Mouse (Mus musculus) right cerebral cortex, postnatal 36 days (tissue): ENCODE measurements around the gene Tbkbp1.
A peak's percentile ranks its signal among the peaks of the same experiment; 100 is the strongest.
"Not testable (repeated sequence)": the region's sequence is repeated elsewhere in the genome, so short reads cannot be mapped to it uniquely, and the experiment has no call there.

Experiments
- DNase-seq, 2 experiments: peaks; one replicate each; pipeline ENCODE4 v3.0.0; 2022; ENCODE audit warnings: low spot score in 2 of 2, mixed read lengths in 1 of 2

The Tbkbp1 gene

DNA sequence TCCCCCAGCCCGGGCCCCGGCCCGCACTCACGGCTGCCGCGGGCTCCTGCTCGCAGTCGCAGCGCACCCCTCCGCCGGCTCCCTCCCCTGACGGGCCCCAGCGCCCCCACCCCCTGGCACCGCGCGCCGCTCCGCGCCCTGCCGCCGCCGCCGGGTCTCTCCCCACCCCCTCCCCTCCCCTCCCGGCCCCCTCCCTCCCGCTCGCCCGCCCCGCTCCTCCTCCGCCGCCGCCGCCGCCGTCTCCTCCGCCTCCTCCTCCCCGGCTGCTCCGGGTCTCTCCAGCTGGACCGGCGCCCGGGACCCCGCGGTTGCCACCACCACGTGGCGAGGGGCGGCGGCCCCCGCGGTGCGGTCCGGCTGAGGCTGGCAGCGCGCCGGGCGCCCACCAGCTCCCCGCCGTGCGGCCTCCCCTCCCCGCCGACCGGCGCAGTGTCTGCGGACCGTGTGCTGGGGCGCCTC is at the start of gene Tbkbp1:
Gene Tbkbp1 (minus strand): TSS at position 153 of the 459 bp plus-strand sequence.
- no peak for DNase-seq

DNA sequence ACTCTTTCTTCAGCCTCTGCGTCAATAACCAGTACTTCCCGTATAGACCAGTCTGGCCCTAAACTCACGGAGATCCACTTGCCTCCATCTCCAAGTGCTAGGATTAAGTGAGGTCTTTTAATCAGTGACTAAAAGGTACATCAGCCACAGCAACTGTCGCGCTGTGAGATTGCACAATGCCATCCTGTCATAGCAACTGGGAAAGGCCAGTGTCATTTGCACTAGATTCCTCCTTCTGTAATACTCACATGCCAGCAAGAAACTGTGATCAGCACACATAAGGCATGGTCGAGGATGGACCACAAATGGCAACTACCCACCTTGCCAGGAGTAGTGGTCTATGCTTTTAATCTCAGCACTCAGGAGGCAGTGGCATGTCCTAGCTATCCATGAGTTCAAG is 48.2 kb upstream of the Tbkbp1 start:
- no peak for DNase-seq

DNA sequence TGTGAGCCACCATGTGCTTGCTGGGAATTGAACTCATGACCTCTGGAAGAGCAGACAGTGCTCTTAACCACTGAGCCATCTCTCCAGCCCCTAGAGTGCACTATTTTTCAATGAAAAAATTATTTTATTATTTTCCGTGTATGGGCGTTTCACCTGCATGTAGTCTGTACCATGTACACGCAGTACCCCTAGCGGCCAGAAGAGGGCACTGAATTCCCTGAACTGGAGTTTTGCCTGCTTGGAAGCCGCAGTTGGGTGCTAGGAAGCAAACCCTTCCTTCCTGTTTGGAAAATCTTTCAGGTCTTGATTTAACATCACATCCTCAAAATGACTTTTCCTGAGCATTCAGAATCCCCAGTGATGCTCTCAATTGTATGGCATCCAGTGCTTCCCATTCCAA is 47.3 kb upstream of the Tbkbp1 start:
- DNase-seq: no peak

DNA sequence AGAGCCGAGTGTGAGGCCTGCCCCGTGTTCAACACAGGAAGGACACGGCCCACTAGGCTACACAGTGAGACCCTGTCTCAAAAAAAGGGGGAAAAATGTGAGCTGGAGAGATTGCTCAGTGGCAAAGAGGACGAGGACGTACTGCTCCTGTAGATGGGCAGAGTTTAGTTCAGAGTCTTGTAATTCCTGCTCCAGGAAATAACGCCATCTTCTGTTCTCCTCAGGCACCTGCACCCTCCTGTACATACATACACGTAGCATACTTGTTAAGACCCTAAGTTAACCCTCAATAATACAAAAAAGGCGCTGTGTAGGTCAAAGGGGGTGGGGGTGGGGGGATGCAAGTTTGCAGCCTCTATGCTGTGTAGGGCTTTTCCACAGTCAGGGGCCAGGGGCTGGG is 45.7 kb upstream of the Tbkbp1 start:
- DNase-seq: no peak

DNA sequence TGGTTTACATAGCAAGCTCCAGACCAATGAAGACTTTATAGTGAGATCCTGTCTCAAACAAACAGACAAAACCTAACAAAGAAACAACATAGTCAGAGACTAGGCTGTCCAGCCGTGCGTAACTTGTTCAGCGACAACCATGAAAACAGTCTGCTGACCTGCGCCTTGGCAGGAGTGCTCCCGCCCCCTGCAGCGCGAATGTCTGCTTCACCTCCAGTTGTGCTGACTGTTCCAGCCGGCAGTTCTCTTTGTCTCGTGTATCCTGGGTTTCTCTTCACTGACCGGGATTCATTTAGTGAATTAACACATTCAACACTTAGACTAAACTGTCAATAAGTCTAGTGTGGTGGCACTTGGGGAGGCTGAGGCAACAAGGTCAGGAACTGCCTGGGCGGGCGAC is 45.2 kb upstream of the Tbkbp1 start:
- DNase-seq: no peak

DNA sequence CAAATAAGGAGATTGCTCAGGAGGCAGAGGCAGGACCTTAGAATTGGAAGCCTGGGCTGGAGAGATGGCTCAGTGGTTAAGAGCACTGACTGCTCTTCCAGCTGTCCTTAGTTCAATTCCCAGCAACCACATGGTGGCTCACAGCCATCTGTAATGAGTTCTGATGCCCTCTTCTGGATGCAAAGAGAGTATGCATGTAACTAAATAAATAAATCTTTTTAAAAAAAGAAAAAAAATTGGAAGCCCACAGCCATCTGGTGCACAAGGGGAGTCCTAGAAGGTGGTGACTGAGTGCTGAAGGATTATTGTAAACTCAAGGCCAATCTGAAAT is 41.3 kb upstream of the Tbkbp1 start:
- DNase-seq: no peak

DNA sequence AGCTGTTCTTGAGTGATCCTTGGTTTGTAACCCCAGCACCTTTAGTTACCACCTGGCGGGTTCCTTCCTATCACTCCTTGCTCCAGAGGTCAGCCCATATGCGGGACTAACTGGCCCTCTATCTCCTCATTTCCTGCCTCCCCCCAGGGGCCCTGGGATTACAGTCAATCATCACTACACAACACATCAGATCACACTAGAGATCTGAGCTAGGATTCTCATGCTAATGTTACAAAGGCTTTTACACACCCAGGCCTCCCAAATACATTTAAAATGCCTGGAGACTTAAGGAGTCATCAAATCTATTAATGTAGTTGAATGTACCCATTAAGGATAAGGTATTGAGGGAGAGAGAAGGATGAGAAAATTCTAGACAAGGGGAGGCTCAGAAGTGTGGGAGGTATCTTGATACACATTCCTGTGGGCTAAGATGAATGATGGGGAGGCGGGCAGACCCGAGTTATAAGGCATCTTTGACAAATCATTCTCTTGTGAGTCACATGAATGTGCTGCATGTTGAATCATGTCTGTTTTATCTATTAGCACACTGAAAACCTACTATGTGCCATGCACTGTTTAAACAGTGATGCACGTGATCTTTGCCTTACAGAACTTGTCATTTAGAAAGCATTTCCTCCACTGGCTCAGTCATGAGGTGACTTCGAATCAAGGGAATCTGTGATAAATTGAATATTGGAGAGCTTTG is 40.8 kb upstream of the Tbkbp1 start:
- DNase-seq: no peak

DNA sequence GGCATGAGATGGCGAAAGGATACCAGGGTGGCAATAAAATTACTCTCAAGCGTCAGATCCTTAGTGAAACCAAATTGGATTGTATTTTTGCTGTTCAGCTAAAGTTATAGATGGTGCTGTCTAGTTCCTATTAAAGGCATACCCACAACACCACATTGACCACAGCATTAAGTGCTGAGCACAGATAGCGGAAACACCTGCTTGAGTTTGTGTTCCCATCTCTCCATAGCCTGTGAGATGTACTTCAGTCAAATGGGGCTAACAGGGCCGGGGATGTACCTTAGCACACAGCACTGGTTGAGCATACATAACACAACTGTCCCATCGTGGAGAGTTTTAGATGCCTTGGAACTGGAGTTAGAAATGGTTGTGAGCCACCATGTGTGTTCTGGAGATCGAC is 39.7 kb upstream of the Tbkbp1 start:
- DNase-seq: no peak

DNA sequence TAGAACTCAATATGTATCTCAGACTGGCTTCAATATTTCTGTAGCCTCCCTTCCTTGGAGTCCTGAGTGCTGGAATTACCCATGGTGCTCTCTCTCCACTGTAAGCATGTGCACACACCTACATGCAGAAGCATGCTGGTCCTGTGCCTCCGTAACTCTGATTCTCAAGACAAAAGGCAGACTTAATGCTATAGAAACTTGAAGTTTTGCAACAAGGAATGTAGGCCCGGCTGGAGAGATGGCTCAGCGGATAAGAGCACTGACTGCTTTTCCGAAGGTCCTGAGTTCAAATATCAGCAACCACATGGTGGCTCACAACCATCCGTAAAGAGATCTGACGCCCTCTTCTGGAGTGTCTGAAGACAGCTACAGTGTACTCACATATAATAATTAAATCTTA is 38.4 kb upstream of the Tbkbp1 start:
- not testable (repeated sequence) for DNase-seq

DNA sequence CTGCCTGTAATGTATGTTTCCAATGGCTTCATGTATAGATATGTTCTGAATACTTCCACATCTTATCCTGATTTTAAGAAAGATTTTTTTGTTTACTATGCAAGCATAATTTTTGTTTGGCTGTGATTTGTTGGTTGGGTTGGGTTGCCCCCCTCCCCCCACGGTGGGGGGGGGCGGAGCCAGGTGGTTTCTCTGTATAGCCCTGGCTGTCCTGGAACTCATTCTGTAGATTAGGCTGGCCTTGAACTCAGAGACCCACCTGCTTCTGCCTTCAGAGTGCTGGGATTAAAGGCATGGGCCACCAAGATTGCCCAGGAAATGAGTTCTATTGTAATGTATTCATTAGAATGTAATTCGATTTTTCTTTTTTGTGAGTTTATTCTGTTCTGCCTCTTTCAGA is 37.9 kb upstream of the Tbkbp1 start:
- no peak for DNase-seq

DNA sequence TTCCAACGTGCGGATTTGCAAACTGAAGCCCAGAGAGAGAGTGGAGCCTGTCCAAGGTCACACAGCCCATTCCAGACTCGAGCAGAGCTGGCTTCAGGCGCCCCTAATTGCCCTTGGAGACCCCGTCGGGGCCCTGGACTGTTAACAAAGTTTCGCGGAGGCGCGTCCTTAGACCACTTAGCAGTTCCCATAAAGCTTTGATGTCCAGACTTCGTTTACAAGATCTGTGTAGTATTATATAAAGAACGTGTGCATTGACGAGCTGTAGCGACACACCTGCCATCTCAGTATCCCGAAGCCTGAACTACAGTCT is 37.3 kb upstream of the Tbkbp1 start:
- no peak for DNase-seq

DNA sequence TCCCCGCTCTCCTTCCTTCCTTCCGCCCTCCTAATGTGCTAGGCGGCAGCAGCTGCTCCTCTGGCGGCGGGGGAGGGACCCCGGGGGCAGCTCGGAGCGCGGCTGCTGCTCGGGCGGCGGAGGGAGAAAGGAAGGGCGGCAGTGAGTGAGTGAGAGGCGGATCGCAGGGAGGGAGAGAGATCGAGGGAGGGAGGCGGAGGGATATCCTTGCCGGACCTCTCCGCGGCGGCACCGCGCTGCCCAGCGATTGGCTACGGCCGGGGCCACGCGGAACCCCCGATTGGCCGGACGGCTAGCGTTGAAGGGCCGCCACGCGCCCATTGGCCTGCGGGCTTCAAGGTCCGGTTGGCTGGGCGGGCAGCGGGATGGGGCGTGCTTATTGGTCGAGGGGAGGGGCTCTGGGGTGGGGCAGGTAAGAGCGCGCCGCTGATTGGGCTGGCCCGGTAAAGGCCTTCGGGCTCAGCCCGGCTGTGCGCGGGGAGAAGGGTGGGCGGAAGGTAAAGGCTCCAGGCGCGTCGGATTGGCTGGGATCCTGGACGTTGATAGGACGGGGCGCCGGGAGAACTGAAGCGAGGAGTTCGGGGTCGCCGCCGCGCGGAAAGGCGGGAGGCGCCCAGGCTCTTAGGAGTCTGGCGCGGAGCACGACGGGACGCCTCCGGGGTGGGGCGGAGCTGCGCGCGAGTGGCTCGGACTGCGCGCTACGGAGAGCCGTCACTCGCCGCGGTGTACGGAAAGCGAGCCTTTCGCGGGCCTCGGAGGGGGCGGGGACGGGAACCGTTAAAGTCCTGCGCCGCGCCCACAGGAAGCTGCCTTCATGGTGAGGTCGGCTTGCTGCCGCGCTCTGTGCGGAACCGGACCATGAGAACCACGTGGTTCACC is 36.7 kb upstream of the Tbkbp1 start, which contains the start of gene Kpnb1:
Gene Kpnb1 (minus strand): TSS at position 118 of the 879 bp plus-strand sequence.
- DNase-seq: peak; percentile 98 to 99

DNA sequence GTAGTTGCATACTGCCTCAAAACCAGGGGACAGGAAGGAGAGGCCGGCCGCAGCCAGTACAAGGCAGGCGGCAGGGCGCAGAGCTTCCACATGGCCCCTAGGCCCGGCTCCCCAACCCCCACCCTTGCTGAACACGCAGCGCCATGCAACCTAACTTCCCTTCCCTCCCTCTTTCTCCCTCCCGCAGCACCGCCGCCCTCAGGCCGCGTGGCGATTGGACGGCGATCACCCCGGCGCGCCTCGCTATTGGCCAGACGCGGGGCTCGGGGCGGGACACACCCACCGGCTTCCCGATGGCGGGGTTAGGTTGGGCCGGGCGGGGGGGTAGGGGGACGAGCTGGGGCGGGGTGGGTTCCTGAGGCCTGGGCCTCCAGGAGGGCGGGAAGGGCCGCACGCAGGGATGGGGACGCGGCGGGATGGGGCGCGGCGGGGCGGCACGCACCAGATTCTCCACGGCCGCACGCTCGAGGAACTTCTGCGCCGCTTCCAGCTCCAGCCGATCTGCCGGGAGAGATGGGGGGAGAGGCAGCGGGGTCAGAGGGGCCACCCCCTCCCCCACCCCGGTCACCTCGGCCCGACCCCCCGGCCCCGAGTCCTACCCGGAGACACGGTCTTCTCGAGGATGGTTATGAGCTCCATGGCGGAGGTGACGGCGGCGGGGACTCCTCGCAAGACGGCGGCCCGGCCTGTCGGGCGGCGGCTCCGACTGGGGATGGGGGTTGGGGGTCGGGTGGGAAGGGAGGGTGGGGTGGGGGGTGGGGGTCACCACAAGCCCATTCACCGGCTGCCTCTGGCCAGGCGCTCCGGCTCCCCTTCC is 35.9 kb upstream of the Tbkbp1 start:
- DNase-seq: peak; percentile 93 to 94

DNA sequence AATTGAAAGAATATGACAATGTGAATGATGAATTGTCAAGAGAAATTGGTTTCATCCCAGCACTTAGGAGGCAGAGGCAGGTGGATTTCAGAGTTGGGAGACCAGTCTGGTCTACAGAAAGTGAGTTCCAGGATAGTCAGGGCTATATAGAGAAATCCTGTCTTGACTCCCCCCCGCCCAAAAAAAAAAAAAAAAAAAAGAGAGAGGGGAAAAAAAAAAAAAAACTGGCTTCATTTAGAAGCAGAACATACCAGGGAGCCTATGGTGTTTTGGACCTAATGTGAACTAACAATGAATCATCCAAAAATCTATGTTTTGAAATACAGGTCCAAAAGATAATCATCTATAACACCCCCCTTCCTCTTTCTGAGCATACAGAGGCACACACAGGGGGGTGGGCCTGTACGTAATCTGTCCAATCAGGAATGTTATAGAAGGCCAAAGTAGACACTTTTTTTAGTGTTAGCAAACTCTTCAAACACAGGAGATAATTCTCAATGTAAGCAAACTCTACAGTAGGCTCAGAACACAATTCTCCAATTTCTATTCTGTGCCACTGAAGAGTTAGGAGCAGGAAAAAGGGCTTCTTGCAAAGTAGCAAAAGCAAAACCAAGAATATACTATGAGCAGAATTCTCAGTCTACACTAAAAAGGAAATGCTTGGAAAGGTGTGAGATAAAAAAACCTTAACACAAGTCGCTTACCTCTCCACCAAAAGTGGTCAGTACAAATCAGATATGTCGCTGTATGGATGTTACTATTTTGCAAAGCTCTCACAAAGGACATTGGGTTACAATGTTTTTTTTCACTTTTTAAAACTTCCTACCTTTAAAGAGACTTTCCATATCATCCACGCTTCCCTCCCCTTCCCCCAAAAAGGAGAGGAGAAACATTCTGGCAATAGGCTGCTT is 34.7 kb upstream of the Tbkbp1 start:
- no peak for DNase-seq

DNA sequence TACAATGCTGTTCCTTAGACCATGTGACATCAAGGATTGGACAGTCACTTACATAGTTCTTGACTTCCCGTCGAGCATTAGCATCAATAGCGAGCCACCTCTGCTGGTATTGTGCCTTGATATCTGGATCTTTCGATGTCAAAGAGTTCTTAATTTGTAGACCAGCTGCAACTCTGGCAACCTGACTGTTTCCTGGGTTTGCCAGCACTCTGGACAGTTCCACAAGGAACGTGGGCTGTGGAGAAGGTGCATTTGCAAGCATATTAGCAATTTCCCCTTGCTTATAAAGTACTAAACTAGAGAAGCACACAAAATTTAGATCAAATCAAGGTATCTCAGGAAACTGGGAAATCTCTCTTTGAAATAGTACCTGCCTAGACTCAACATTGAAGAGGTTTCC is 33.6 kb upstream of the Tbkbp1 start:
- no peak for DNase-seq

DNA sequence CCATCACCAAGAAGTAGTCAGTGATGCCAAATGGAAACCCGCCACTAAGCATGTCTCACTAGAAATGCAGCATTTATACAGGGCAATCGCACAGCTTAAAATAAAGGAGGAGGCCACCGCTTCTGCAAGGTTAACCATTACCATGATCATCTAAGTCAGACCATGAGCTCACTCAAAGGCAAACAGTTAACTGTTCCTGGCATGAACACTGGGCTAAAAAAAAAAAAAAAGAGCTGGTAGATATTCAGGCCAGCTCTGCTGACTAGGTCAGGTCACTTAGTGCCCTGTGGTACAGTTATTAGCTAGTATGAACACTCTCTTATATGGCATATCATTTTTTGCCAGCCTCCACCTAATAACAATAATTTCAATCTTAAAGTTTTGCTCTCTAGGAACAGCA is 31.2 kb upstream of the Tbkbp1 start:
- DNase-seq: no peak

DNA sequence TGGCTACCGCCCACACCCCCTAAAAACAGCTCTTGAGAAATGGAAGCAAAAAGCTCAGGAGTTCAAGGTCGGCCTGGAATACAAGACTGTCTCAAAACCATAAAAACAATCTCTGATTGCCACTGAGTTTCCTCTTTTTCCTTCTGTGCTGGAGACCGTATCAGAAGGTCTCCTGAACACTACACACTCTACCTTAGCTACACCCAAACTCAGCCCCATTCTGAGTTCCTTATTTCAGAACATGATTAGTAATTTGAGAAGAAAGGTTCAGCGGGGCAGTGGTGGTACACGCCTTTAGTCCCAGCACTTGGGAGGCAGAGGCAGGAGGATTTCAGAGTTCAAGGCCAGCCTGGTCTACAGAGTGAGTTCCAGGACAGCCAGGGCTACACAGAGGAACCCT is 29.8 kb upstream of the Tbkbp1 start:
- DNase-seq: no peak

DNA sequence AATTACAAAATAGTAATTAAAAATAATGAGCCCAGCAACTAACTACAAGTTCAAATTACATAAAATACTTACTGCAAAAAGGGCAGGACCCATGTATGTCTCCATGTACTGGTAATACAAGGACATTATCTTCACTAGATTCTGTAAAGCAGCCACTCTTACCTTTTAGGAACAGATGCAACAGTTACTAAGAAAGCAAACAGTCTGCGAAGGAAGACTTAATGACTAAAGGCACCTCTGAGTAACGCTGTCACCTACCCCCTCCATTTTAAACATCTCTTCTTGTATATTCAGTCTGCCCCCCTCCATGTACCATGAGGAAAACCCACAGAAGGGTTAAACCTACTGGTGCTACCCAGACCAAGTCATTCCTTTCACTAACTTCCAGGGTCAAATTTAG is 26.9 kb upstream of the Tbkbp1 start:
- DNase-seq: no peak

DNA sequence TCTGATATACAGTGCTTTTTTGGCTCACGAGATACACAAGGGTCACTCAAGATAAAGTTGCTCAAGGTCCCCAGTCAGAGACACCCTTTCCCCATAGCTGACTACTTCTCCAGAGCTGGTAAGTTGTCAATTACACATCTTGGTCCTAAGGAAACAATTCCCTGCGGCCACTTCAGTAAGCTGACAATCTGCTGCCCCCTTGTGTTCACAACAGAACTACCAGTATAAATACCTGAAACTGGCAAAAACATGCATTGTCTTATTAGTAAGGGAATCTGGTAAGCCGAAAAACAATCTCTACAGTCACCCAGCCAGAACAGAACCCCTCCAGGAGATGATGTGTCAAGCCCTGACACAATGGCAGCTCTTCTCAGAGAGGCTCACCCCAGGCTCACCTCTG is 25.6 kb upstream of the Tbkbp1 start:
- no peak for DNase-seq

DNA sequence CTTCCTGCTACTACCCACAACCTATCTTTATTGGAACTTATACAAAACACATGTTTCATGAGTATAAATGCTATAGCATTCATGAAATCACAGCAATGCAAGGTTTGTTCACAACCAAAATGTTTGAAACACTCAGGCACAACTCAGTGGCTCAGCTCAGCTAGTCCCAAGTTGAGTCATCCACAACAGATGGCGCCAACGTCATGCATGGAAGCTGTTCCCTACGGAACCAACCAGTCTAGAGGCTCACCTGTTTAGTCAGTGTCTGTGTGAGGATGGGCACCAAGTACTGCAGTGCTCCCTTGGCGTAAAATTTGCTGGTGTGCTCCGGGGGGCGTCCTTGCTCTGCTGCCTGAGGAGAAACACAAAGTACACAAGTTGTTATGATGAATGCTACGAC is 24.2 kb upstream of the Tbkbp1 start:
- DNase-seq: peak; percentile 25 to 44

DNA sequence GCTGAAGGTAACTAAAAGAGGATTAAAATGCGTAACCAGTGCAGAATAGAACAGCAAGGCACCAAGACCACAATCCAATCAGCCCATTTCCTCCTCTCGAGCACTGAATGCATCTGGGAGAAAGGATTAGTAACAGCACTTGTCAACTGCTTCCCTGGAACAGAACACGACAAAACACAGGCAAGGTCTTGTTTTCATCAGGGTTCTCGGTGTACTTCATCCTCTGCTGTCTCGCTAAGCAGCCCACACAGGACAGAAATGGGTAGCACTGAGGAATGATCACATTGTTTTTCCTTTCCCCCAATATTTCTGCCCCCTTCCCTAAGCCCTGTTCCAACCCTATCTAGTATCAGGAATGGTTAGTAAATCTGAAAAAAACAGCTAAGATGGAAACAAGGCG is 9.0 kb upstream of the Tbkbp1 start:
- DNase-seq: no peak
